Mouse (Mus musculus): ENCODE measurements at regions not wholly inside any gene's neighbourhood (a gene's known extent, or its start where the extent isn't known, plus 50 kb on each side); places are given as distances from the start of the nearest gene placed in this dataset.

DNA sequence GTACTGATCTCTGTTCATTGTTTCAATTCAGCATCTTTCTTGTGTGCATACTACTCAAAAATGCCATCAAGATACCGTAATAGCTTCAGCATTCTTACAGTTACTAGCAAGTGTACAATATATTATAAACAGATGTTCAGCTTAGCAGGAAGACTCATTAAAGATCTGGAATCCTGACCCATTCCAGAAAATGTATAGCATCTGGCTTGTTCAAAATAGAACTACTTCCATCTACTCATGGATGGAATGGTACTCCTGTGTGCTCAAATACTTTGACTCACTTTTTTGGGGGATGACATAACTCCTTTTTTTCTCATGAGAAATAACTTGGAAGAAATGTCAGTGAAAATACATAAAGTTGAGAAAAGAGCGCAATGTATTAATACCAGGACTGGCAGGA lies 291.2 kb upstream of the Manea start:
- H3K4me3 ChIP-seq, result no peak overlapping the region

DNA sequence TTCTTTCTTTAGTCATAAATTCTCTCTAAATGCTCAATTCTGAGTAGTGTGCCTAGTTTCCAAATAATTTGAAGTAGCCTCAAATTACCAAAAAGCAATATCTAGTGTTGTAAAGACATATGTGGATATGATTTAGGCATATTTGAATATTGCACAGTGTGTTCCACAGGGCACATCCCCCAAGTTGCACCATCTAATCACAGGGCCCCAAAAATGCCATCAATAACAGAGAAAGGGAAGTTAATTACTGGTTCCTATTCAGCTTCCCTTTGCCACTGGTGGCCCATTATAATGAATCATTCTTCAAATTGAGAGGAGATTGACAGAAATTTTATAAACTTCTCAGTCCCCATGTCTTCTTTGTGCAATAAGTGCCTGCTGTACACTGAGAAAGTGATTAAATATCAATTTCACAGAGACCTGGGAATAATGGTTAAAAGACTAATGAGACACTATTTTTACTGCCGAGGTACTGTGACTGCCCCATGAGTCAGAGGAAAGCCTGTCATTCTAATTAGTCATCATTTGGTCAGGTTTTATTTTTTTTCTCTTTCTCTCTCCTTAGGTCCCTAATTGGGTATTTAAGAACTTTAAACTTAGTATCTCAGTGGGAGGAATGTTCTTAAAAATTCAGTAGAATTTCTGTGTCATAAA lies 284.0 kb upstream of the Manea start:
- TF ChIP-seq CTCF (conservative IDR thresholded peaks at IDR 0.05), result no peak
- Histone ChIP-seq H3K27ac (peak overlapping the region; percentile 43; the same call in 1 of the 2 replicates), H3K4me3 (no peak overlapping the region)
- no peak for DNase-seq (ENCODE audit: low spot score in 2 of 2)

More for the DNA sequence above, 291.2 kb upstream of the Manea start:
- no peak for TF ChIP-seq CTCF (conservative IDR thresholded peaks at IDR 0.05)
- no peak for DNase-seq (ENCODE audit: low spot score in 2 of 2)
- H3K27ac ChIP-seq, result no peak overlapping the region

DNA sequence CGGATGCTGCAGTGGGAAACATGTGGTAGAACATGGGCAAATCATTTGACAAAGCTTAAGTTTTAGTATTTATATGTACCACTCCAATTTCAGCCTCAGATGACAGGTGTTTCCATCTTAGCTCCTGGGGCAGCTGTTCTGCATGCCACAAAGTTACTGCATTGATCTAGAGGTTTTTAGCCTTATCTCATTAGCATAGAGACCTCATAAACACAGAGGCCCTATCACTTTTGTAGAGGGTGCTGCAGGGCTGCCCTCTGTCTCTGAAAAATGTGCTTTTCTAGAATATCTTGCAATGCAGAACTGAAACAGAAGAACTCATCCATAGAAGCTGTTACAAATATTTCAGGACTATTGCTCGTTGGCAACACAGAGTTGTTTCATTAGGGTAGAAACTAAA lies 283.0 kb upstream of the Manea start:
- Histone ChIP-seq H3K4me3 (no peak overlapping the region), H3K27ac (peak overlapping the region; percentile 72)
- DNase-seq (ENCODE audit: low spot score in 2 of 2), result no peak
- no peak for TF ChIP-seq CTCF (conservative IDR thresholded peaks at IDR 0.05)

DNA sequence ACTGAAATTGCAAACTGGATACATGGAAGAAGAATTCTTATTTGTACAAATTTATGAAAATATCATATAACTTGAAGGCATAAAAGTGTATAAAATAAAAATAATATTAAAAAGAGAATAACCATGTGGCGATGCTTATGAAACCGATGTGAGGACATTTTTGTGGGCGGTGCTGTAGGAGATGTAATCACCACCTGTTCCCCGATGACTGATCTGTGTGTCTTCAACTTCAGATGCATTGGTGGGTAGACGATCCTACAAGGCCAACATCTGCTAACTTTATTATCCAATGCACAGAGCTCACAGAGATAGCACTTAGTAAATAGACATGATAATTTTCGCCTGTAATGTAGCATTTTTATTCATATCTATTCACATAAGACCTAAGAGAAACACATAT lies 281.1 kb upstream of the Manea start:
- Histone ChIP-seq H3K4me3 (no peak overlapping the region), H3K27ac (peak overlapping the region; percentile 60)
- no peak for DNase-seq (ENCODE audit: low spot score in 2 of 2)
- no peak for TF ChIP-seq CTCF (conservative IDR thresholded peaks at IDR 0.05)

DNA sequence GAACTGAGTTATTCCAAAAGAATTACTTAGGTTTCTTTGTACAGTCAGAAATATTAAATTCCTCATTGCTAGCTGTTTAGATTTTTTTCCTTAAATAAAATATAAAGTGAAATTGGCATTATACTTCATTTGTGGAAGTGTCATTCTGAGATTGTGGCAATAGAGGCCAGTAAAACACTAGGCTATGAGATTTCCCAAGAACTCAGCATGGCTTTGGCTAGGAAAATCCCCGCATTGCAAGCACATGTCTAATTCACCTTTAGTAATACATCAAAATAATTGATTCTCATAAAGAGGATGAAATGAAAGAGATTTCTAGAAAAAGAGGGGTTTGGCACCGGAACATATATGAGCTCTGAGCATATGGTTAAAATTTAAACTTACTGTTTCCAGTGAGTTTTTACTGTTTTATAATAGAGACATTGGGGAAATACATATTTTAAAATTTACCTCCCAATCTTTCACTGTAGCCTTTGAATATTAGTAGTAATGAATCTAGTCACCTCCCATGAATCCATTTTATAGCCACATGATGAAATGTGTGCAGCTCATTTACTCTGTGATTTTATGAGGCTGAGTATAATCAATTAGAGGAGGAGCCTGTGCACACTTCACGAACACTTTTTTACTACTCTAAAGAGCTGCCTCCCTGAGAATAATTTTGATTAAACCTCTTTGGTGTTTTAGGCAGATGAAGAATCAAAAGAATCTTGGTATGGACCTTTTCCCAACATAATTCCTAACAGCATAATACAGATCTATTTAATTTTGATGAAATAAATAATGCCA lies 242.6 kb upstream of the Manea start:
- peak in 1 of 2 experiments; percentile 2 for DNase-seq (ENCODE audit: low spot score in 2 of 2)
- Histone ChIP-seq H3K27ac (no peak overlapping the region), H3K4me3 (no peak overlapping the region)
- TF ChIP-seq CTCF (conservative IDR thresholded peaks at IDR 0.05), result peak; percentile 79

DNA sequence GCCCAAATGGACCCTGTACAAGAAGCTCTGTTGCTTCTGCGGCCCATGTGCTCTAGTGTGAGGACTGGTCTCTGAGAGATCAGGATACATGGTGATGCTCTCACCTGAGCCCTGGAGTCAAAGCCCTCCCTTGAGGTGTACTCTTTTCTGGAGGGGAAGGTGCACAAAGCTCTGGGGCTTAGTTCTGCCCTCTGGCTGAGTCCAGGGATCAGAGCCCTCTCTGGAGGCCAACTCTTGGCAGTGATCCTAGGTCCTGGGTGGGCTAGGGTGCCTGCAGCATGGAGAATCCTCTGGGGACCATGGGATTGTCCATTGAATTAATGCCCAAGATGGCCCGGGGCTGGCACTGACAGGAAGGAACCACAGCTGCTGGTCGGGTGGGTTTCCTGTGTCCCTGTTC lies 209.0 kb upstream of the Manea start:
- TF ChIP-seq CTCF (conservative IDR thresholded peaks at IDR 0.05), result no peak
- no peak overlapping the region for H3K27ac ChIP-seq
- DNase-seq (ENCODE audit: low spot score in 2 of 2), result no peak
- no peak overlapping the region for H3K4me3 ChIP-seq

DNA sequence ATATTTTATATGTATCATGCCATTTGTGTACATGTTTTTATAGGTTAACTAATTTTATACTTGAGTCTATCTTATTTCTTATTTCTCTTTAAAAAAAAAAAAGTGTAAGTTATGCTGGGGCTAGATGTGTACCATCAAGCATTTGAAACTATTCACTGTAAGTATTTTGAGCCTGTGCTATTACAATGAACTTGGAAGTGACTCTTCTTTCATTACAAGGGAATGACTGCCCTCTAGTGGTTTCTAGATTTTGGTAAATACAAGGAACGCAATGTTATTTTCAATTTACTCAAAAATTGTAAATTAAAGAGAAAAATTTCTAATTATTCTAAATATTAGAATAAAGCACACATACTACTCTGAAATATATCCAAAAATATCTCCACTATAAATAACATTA lies 197.1 kb upstream of the Manea start:
- peak; percentile 85 for TF ChIP-seq CTCF (conservative IDR thresholded peaks at IDR 0.05)
- Histone ChIP-seq H3K27ac (no peak overlapping the region), H3K4me3 (no peak overlapping the region)
- peak; percentile 3 to 13 for DNase-seq (ENCODE audit: low spot score in 2 of 2)

DNA sequence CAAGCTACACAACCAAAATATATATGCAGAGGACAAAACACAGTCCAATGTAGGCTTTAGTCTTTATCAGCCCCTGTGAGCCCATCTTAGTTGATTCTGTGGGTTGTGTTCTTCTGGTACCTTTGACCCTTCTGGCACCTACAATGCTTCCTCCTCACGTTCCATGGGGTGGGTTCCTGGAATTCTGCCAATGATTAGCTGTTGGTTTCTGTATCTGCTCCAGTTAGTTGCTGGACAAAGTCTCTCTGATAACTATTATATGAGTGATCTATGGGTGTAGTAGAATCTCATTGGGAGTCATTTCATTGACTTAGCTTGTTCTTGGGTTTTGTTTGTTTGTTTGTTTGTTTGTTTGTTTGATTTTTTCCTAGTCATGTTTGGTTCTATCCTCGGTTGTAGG lies 195.8 kb upstream of the Manea start:
- no peak for DNase-seq (ENCODE audit: low spot score in 2 of 2)
- Histone ChIP-seq H3K27ac (no peak overlapping the region), H3K4me3 (no peak overlapping the region)
- TF ChIP-seq CTCF (conservative IDR thresholded peaks at IDR 0.05), result no peak

DNA sequence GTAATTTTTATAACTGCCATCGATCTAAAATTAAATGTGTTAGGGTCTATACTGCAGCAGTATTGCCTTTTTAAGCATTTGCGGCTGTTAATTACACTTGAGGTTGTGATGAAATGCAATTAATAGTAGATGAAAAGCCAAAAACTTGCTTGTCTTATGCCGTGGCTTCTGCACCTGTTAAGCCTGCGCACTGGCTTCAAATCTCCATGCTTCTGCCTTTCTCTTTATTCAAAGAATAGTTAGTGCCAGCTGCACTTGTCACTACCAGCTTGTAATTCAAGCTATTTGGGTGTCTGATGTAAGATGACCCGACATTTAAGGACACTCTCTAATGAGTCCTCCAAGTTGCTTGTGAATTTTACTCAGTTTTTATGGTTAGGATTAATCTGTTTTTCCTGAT lies 161.3 kb upstream of the Manea start:
- no peak overlapping the region for H3K27ac ChIP-seq
- TF ChIP-seq CTCF (conservative IDR thresholded peaks at IDR 0.05), result no peak
- no peak overlapping the region for H3K4me3 ChIP-seq
- DNase-seq (ENCODE audit: low spot score in 2 of 2), result no peak

DNA sequence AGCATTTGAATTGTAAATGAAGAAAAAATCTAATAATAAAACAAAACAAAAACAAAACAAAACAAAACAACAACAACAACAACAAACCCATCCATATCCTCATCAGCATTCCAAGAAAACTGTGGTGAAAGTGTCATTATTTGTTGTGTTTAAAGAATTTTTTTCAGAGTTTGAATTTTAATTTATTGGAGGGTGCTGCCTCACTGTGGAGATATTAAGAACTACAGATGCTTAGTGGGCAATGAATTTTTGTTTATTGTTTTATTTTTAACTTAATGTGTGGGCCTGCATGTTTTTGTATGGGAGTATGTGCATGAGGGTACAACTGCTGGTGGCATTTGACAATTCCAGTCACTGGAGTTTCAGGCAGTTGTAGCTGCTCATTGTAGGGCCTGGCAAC lies 147.6 kb upstream of the Manea start:
- Histone ChIP-seq H3K4me3 (no peak overlapping the region), H3K27ac (no peak overlapping the region)
- peak; percentile 15 to 21 for DNase-seq (ENCODE audit: low spot score in 2 of 2)
- peak; percentile 88 for TF ChIP-seq CTCF (conservative IDR thresholded peaks at IDR 0.05)

DNA sequence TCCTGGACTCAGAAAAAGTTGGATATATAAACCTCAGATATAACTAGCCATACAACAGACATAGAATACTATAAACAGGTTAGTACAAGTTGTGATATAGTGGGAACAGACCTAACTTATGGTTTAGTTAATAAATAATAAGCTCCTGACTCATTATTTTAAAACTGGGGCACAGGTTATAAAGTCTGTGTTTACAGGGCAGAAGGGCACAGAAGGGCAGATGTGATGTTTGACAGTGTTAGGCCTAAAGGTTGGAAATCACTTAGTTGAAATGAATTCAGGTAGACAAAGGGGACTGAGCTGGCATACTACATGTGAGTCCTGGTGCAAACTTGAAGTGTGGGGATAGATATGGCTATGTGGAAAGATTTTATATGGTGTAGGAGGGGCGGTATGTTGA lies 128.2 kb upstream of the Manea start:
- no peak overlapping the region for H3K4me3 ChIP-seq

DNA sequence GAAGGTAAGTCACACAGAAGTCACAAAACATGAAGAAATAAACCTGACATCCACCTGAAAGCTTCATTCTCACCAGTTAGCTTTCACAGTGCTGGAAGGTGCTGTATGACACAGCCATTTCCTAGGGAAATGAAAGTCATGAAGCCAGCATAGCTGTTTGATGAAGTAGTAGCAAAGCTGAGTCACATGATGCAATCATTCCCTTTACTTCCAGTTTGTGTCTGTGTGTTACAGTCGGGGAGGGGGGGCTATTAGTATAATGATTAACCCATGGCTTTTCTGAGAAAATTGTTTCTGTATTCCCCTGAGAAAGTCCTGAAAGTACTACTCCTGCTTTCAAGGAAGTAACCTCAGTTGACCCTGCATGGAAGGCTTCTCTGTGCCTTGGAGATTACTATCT lies 94.8 kb upstream of the Manea start:
- no peak for TF ChIP-seq CTCF (conservative IDR thresholded peaks at IDR 0.05)
- Histone ChIP-seq H3K4me3 (no peak overlapping the region), H3K27ac (no peak overlapping the region)
- DNase-seq (ENCODE audit: low spot score in 2 of 2), result no peak

More for the DNA sequence above, 128.2 kb upstream of the Manea start:
- no peak for TF ChIP-seq CTCF (conservative IDR thresholded peaks at IDR 0.05)
- DNase-seq (ENCODE audit: low spot score in 2 of 2), result no peak
- no peak overlapping the region for H3K27ac ChIP-seq

DNA sequence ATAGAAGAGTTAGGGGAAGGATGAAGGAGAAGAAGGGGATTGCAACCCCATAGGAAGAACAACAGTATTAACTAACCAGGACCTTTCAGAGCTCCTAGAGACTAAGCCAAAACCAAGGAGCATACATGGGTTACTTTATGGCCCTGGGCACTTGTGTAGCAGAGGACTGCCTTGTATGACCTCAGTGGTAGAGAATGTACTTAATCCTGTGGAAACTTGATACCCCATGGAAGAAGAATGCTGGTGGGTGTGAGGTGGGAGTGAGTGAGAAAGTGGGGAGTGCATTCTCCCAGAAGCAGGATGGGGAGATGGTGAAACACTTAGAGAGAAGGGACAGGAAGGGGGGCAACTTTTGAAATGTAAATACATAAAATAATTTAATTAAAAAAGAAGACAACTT lies 75.4 kb upstream of the Manea start:
- DNase-seq (ENCODE audit: low spot score in 2 of 2), result no peak
- no peak overlapping the region for H3K4me3 ChIP-seq
- no peak overlapping the region for H3K27ac ChIP-seq
- no peak for TF ChIP-seq CTCF (conservative IDR thresholded peaks at IDR 0.05)

DNA sequence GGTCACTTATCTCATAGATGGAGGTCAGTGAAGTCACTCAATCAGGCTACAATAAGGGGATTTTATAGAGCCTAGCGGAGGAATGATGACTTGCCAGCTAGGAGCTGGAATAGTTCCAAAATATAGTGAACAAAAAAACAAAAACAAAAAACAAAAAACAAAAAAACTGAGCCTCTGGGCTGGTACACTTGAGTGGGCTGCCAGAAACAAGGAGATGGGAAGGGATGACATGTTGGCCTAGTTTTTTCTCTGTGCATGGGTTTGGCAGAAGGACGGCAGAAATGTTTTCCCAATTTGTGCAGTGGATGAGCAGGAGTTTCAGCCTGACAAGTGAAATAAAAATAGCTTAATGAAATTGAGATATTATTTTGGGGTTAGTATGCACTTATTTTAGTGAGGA lies 57.6 kb upstream of the Manea start:
- Histone ChIP-seq H3K4me3 (no peak overlapping the region), H3K27ac (no peak overlapping the region)
- TF ChIP-seq CTCF (conservative IDR thresholded peaks at IDR 0.05), result no peak
- no peak for DNase-seq (ENCODE audit: low spot score in 2 of 2)
